Mouse (Mus musculus) kidney, adult 8-10 months (tissue): Measurements from ENCODE around the gene Slc45a3.

Experiments
- DNase-seq, 2 experiments: peaks; one replicate each; pipeline ENCODE4 v3.0.0; 2022

Slc45a3 gene

GRCm38 (mm10) chr1:132030574-132030973, 67.8 kb downstream of the Slc45a3 start:
- no peak for DNase-seq

GRCm38 (mm10) chr1:132032172-132032571, 69.4 kb downstream of the Slc45a3 start:
- DNase-seq, result no peak
